Mouse (Mus musculus): ENCODE measurements around the gene Cadps2.

DNA sequence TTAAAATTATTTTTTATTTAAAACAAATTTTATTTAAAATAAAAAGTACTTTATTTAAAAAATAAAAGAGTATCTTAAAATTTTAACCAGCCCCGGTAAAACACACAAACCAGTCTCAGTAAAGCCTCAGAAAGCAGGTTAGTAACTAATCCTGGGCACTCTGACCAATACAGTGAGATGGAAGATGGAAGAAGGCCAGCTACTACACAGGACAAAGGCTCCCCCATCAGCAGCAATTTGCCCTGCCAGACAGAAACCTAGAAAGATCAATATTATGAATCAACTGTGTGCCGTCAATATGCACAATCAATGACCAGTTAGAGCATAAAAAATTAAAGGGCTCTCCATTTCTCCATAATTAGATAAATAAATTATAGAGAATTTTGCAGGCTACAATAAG lies 9.9 kb downstream of the Cadps2 start:
- TF ChIP-seq CTCF (IDR thresholded peaks at IDR 0.05; ENCODE audit: borderline replicate concordance, insufficient read depth, low read length) (no peak), POLR2A (IDR thresholded peaks at IDR 0.05; ENCODE audit: low read depth, low read length) (no peak)
